Mouse (Mus musculus) spleen, postnatal 36 days (tissue): ENCODE results near the gene Barx1.

Experiments used
- DNase-seq, 2 experiments: peaks; one replicate each; pipeline ENCODE4 v3.0.0; 2022; ENCODE audit warnings: low spot score in 2 of 2, mixed read lengths in 1 of 2

The Barx1 gene

DNA sequence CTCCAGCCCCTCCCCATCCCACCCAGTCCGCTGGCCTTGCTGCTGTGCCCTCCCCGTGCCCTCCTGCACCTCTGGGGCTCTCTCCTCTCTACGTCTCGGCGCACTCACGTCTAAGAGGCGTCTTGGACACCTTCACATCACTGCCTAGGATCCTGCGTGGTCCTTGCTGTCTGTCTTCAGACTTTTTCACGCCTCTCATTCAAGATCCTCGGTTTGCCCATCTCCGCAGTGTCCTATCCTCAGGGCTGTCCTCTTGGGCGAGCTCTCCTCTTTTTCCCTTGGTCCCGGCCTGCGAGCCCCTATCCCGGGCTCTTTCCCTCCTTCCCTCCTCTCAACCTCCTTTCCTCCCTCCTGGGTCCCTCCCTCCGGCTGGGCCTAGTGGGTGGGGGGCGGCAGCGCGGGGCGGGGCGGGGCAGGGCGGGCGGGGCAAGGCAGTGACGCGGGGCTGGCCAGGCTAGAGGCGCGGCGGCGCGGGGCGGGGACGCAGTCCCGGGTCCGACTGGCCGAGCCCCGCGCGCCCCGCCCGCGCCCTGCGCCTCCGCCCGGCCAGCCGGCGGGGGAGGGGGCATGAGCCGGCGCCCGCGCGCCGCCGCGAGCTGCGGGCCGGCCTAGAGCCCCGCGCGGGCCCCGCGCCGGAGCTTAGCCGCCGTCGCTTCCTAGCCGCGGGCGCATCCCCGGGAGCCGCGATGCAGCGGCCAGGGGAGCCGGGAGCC lies at the start of gene Barx1:
Gene Barx1 (plus strand): TSS at position 568 of the 713 bp plus-strand sequence.
- DNase-seq: no peak

DNA sequence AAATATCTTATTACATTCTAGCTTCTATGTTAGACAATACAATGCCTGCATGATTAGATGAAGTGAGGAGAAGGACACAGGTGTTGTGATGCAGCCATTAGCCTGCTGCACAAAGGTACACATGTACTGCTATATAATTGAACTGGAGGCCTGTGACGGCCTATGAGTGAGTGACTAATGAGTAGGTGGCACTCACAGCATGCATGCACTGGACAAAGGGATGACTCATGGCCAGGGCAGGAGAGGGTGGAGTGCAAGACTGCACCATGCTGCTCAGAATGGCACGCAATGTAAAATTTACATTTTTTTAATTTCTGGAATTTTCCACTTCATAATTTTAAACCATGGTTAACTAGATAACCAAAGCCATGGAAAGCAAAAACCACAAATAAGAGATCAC lies 48.3 kb upstream of the Barx1 start:
- no peak for DNase-seq

DNA sequence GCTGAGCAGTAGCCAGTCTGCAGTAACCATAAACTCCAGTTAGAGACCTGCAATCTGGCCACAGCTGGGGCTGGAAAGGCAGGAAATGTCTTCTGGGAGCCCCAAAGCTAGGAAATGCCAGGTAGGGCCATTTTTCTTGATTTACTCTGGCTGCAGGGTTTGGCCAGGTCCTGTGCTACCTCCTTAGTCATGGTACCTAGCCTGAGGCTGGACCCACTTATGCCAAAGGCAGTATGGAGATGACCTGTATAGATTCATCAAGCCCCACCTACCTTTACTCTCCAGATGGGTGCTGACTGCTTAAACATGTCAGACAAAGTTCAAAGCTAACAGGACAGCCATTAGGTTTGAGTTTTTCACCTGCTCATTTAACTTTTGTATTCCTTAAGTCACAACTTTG lies 45.0 kb upstream of the Barx1 start:
- DNase-seq: no peak

DNA sequence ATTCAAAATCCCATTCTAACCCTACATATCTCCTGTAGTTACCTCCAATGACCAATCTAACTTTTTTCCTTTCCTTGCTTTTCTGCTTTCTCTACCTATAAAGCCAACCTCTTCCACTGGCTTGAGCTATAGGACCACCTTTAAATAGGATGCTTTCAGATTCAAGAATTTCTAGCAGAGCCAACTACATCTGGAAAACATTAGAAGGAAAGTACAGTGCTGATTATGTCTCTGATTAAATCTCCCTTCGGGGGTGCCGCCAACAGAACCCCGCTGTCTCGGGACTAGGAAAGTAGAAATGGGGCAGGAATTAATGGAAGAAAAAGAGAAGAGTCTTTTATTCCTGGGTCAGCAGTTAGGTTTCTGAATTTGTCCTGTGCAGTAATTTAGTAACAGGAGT lies 43.9 kb upstream of the Barx1 start:
- DNase-seq: no peak

DNA sequence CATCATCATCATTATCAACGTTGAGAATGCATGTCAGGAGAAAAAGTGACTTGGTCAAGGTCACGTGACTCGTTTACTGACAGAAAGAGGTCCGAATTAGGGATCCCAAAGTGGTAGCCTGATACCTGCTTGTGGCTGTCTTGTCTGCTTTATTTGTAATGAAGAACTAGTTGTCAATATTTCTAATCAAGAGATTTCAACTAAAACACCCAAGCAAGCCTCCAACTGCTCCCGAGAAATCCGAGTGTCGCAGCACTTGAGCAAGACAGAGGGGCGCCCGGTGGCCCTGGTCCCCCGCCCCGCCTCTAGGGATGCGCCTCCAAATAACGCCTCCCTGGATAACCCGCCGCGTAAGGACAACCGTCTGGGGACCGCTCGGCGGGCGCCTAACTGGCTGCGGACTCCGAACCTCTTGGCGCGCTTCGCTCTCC lies 37.8 kb upstream of the Barx1 start:
- DNase-seq: no peak

DNA sequence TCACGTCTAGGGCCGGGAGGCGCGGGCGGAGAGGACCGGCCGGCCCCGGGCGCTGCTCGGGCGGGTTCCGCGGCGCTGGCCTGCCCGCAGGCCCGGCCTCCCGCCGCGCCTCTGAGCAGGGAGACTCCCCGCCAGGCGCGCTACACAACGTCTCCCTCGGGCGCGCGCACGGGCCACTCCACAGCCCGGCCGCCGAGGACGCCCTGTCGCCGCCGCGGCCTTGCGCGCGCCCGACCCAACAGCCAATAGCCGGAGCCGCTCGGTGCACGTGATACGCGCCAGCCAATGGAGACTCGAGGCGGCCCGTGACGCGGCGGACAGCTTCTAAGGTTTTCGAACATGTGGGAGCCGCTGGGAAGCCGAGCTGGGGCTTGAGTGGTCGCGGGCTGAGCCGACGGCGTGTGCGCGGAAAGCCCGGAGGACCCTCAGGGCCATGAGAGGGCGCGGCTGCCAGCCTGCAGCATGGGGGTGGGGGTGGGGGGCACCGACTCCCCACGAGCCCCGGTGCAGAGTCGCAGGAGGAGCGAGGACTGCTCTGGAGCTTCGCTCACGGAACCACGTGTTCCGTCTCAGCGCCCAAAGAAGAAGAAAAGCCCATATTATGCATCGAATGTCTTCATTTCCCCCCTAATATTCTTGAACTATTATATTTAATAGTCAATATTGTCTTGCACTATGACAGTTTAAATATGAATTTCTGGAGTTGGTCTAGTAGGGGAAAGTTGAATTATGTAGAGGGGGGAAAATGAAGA lies 37.2 kb upstream of the Barx1 start, which contains the start of gene Ptpdc1:
Gene Ptpdc1 (minus strand): TSS at position 232 of the 752 bp plus-strand sequence.
- peak; percentile 95 to 96 for DNase-seq

DNA sequence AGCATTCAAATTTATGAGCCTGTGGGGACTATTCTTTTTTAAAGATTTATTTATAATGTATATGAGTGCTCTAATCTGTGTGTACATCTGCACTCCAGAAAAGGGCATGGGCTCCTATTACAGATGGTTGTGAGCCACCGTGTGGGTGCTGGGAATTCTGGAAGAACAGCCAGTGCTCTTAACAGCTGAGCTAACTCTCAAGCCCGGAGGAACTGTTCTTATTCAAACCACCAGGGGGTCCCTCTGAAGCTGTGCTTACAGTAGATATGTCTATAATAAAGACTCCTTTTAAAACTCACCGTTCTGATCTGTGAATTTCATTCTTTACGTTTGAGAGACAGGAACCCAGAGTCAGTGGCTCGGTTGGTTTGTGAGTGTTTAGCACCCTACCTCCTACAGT lies 31.1 kb upstream of the Barx1 start:
- DNase-seq: no peak

DNA sequence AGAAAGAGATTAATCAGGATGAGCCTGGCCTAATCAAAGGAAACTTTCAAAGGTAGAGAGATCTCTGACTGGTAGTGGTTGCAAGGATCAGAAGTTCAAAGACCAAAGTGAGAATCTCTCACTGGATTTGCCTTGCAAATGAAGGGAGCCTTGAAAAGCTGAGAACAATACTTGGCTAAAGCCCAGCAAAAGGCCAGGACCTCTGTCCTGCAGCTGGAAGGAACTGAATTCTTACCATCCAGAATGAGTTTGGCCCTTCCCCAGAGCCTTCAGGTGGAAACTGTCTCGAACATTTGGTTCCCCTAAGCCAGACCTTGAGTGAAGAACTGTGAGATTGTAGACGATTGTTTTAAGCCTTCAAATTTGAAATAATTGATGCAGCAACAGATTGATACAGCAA lies 25.1 kb upstream of the Barx1 start:
- no peak for DNase-seq

DNA sequence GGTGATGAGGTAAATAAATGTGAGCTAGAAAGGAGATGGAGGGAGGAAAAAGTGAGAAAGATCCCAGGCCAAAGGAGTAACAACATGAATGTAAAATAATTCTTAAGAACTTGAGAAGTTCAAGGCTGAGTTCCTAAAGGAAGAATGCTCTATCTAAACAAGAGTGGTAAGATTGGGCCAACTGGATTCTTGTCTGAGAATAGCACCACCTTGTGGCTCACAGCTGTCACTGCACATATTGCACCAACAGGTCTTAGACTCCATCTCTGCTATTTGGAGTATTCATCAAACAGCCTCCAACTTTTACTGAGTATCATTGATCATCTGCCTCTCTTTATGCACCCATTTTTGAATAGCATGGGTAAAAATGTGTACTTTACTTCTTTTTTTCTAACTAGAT lies 23.2 kb upstream of the Barx1 start:
- DNase-seq: peak; percentile 31 to 56

DNA sequence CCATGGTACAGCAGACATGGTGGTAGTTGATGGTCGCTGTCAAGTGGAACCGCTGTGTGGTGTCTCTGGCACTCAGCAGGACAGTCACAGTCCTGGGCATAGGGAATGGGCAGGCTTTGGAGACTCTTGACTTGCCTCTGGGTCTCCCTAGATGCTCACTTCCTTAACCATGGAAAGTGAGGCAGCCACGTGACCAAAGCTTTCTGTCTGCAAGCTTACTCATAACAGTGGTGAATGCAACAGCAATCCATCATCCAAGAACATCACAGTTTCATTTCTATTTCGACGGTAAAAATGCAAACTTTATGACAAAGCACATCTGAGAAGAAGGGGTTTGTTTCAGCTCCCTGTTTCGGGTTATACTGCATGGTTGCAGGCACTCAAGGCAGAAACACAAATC lies 19.7 kb upstream of the Barx1 start:
- no peak for DNase-seq

DNA sequence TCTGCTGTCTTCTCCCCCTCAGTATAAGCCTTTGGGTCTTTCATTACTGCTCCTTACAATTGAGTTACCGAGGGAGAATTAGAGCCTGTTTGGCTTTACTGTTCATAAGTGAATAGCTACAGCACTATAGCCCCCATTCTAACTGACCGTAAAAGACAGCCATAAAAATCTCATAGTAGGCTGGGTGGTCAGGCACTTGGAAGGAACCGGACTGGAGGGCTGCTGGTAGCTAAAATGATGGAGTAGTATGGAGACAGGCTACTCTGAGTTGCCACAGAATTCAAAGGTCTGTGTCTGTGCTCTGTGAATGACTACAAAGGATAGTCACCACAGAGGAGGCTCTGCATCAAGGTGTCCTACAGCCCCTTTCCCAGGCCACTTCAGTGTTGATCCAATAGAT lies 18.8 kb upstream of the Barx1 start:
- no peak for DNase-seq

DNA sequence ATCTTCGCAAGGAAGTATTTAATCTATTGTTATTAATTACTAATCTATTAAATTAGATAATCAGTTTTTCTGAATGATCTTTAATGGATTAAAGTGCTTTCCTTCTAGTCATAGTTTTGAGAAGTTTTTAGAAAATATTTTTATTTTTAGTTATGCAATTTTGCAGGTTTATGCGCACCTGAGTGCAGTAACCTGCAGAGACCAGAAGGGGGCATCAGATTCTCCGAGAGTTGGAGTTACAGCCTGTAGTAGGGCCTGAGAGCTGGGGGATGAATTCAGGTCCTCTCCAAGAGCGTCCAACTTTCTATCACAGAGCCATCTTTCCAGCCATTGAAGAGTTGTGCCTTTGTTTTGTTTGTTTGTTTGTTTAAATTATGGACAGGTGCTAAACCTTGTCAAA lies 16.1 kb upstream of the Barx1 start:
- no peak for DNase-seq

DNA sequence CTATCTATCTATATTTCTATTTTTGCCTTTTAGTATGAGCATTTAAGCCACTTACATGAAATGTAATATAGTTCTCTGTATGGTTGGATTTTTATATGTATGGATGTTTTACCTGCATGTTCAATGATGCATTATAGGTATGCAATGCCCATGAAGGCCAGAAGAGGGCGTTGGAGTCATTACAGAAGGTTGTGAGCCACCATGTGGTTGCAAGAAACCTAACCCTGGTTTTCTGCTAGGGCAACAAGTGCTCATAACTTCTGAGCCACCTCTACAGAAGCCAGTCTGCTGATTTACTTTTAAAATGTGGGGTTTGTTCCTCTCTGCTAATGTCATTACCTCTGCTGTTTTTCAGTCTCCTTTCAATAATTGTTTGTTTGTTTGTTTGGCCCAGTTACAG lies 12.2 kb upstream of the Barx1 start:
- DNase-seq: no peak

DNA sequence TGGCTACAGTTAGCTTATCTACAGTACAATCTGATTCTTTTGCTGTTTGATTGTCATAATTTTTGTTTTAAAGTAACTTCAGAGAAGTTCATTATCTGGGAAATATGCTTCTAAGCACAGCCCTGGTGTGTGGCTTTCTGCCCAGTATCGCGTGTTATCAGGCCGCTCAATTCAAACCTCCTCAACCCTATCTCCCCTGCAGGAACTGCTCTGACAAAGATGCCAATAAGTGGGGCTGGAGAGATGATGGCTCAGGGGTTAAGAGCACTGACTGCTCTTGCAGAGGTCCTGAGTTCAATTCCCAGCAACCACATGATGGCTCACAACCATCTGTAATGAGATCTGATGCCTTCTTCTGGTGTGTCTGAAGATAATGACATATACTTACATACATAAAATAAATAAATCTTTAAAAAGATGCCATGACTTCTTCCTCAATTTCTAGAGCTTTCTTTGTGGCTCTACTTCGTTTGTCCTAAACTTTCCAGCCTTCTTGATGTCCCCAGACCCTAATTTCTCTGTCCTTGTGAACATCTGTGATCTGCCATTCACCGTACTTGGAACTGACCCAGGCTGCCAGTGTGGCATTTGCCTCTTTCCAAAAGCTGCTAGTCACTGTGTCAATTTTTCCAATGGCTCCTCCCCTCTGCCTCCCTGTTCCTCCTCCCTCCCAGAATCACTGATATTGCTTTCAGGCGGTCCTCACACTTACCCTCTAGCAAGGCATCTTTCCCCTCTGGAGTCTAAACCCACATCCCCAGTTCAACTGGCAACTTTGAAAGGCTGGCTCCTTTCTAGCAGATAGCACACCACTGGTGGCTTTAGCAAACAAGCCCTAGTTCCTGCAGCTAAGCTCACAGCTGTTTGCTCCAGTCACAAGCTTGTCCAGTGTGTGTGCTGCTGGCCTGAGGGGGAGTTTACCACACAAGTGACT lies 11.4 kb upstream of the Barx1 start:
- DNase-seq: peak; percentile 8 to 14

DNA sequence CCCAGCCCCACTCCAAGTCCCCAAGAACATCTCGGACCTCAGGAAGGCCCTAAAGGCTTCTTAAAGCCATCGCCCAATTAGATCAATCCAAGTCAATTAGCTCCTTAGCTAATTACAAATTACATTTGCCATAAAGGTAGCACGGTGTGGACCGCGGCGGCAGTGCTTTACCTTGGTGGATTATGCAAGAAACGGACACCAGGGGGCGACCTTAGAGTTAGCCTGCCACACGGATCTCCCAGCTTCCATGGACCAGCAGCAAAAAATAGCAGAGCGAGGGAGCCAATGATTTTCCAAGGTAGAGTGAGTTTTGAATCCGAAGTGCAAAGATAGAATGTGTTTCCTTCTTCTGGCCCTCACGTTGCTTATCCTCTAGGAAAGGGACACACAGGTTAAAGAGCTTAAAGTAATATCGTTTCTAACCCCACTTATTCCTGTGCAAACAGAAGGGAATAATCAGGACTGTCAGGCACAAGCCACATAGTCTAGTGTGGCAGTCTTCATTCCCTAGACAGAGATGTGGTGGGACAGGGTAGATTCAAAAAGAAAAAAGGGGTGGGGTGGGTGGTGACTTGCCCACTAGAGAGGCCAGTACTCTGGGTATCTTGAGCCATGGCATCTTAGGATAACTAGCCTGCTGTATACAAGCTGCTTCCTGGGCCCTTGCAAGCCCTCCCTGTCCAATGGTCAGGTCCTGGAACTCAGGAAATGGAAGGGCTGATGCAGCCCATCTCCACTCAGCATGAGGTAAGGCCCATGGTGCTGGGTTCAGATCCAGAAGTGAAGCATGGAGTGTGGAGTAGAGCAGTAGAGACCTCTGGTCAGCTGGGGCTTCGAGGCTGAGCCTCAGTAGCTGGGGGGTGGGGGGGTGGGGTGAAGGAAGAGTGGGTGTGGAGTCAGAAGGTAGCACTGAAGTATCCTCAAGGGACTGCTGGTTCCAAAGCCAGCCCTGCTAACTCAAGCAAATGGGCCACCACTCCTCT lies 8.7 kb upstream of the Barx1 start:
- DNase-seq: peak in 1 of 2 experiments; percentile 6

DNA sequence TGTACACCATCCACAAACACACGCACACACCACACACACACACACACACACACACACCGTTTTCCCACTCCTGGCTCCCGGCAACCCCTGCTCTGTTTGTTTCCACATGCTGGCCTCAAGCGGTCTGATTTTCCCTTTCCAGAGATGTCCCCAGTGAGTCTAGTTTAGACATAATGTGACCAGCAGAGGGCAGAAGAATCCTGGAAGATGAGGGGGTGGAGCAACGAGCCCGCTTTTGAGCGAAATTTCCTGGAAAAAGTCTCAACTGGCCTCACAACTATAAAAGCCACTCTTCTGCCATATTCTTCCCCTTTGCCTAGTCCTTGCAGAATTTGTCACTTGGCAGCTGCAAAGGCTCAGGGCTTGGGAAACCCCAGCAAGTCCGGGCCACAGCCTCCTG lies 7.2 kb upstream of the Barx1 start:
- DNase-seq: peak in 1 of 2 experiments; percentile 13

DNA sequence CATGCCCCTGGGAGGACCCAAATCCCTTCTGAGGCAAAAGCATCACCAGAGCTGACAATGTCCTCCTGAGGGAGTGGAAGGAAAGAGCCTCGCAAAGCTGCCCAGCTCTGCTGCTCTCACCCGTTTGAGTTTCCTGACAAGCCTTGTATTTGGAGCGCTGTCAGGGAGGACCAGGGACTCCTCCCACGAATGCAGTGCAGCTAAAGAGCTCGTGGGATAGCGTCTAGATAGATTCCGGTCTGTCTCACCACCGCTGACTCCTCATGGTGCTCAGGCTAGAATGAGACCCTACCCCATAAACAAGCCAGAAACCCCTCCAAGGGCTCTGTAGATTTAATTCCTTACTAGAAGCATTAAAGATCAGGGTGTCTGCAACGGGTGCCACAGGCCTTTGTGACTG lies 5.0 kb upstream of the Barx1 start:
- no peak for DNase-seq

DNA sequence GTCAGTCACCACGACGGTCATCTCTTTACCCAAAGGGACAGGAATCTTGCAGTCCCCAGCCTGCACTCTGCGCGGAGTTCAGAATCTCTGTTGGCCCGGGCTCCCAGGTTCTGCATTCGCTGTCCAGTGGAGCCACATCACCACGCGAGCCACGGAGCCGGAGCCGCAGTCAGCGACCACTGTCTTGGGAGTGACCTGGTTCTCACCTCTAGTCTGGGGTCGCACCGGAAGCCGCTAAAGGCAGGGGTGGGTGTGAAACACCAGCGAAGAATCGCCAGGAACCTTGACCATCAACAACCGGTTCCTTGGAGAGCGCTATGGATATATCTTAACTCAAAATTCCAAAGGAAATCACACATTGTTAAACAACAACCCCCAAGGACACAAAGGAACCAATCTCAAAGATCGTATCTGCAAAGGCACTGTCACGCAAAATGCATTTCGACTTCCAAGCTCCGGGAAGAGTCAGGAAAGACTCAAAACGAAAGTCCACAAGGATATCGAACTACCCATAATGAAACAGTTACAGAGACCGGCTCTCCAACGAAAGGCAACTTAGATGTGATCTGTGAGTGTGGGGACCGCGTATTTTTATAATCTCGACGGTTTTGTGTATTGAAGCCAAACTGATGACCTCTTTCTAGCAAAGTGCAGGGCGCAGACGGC lies 4.1 kb upstream of the Barx1 start:
- DNase-seq: no peak

DNA sequence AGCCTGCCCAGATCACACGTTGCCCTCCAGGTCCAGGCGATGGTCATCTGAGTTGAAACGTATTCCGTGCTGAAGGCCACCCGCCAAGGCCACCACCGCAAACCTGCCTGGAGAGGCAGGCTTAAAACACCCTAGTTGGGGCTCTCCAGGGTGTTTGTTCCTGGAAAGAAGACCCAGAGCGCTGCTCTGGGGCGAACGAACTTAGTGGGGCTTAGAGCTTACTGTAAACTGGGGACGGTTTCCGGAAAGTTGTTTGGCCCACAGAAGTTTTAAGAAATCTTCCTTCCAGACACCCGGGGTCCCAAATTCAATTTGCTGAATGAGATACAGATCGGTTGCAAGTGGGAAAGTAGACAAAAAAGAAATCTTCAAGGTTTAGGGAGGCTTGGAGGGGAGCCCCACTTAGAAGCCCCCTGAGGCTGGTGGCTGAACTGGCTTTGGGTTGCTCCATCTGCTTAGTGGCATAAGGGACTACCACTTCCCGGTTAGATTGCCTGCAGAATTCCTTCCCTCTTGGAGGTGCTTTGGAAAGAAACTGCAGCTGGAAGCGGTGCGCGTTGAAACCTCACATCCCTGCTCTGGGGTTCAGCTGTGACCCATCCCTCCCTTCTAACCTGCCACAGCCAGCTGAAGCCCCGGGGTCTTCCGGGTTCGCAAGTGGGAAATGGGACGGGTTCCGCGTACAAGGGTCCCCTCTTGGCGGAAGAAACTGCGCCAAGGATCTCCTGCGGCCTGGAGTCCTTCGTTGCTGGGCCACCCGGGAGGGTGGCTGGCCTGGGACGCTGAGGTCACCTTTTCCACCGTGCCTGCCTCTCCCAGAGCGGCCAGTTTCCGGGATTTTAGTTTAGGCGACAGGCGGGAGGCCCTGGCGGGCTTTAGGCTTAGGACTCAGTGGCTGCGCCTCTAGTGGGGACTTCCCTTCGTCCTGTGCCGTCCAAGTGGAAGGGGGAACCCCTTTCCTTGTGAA lies 3.3 kb upstream of the Barx1 start:
- DNase-seq: no peak
